Mouse (Mus musculus) CD4-positive naive resting alpha-beta T cell, adult 76 days (primary cell): Measurements from ENCODE around the gene Bricd5. TPM values are rescaled to one million over a fixed set of nuclear protein-coding genes. Genes with fewer than 3 reads are reported as not detected.

ENCODE experiments used
- total RNA-seq: library from RNA; stranded (reverse); gene quantifications from one replicate; pipeline ENCODE4 v1.2.4, GENCODE M21; 2023

Bricd5 gene
- 0.59 TPM for total RNA-seq

GRCm38 (mm10) chr17:24473612-24474275 is at the start of gene Bricd5:
Gene Bricd5 (plus strand): TSS chr17:24473884.

GRCm38 (mm10) chr17:24426471-24427169 is 47.1 kb upstream of the Bricd5 start, which contains the start of gene Eci1:
Gene Eci1 (plus strand): TSS chr17:24426641.

GRCm38 (mm10) chr17:24442632-24443155 is 31.0 kb upstream of the Bricd5 start, which contains the start of gene Dnase1l2:
Gene Dnase1l2 (minus strand): TSS chr17:24443105.

GRCm38 (mm10) chr17:24469910-24470602 is 3.6 kb upstream of the Bricd5 start, which contains the start of the genes E4f1 and Pgp:
Gene E4f1 (minus strand): TSS chr17:24470313.
Gene Pgp (plus strand): TSS chr17:24470392.

GRCm38 (mm10) chr17:24478663-24479380 is 5.1 kb downstream of the Bricd5 start, which contains the start of gene Mlst8:
Gene Mlst8 (minus strand): TSS chr17:24479078.

GRCm38 (mm10) chr17:24488186-24488661 is 14.5 kb downstream of the Bricd5 start, which contains the start of gene Caskin1:
Gene Caskin1 (plus strand): TSS chr17:24488601.

Other genes starting within 250 kb of the Bricd5 start
- gene Ccnf, start 222.4 kb upstream of the Bricd5 start, total RNA-seq: 6.7 TPM
- gene Abca17, start 122.8 kb upstream of the Bricd5 start, total RNA-seq: 0.23 TPM
- gene Abca3, start 121.9 kb upstream of the Bricd5 start, total RNA-seq: 42.6 TPM
- gene Rnps1, start 59.3 kb upstream of the Bricd5 start, total RNA-seq: 191 TPM
- 13.7 TPM for gene Eci1, start 47.2 kb upstream of the Bricd5 start, total RNA-seq
- 3.6 TPM for gene Dnase1l2, start 30.8 kb upstream of the Bricd5 start, total RNA-seq
- 68.1 TPM for gene E4f1, start 3.6 kb upstream of the Bricd5 start, total RNA-seq
- gene Pgp, start 3.5 kb upstream of the Bricd5 start, total RNA-seq: 10.9 TPM
- gene Mlst8, start 5.2 kb downstream of the Bricd5 start, total RNA-seq: 12.4 TPM
- gene Caskin1, start 14.7 kb downstream of the Bricd5 start, total RNA-seq: not detected
- gene Traf7, start 54.1 kb downstream of the Bricd5 start, total RNA-seq: 189 TPM
- gene Rab26, start 60.3 kb downstream of the Bricd5 start, total RNA-seq: 1.8 TPM
- gene Pkd1, start 76.0 kb downstream of the Bricd5 start, total RNA-seq: 86.7 TPM
- 56.1 TPM for gene Tsc2, start 158.7 kb downstream of the Bricd5 start, total RNA-seq
- 2.0 TPM for gene Nthl1, start 158.8 kb downstream of the Bricd5 start, total RNA-seq
- 0.73 TPM for gene Slc9a3r2, start 176.4 kb downstream of the Bricd5 start, total RNA-seq
- gene Npw, start 184.6 kb downstream of the Bricd5 start, total RNA-seq: not detected
- 63.8 TPM for gene Zfp598, start 195.8 kb downstream of the Bricd5 start, total RNA-seq
- not detected for gene Syngr3, start 216.1 kb downstream of the Bricd5 start, total RNA-seq
- gene Gfer, start 222.3 kb downstream of the Bricd5 start, total RNA-seq: 14.5 TPM
- gene Noxo1, start 222.3 kb downstream of the Bricd5 start, total RNA-seq: 2.7 TPM
- 29.7 TPM for gene Tbl3, start 233.8 kb downstream of the Bricd5 start, total RNA-seq
- gene Rnf151, start 244.2 kb downstream of the Bricd5 start, total RNA-seq: not detected
- gene Rps2, start 244.2 kb downstream of the Bricd5 start, total RNA-seq: 1,468 TPM